Comparison of ENCODE assay signal across 1 mouse cellular context in genomic region chr1:161183677-161184076, GRCm38 (mm10).
A peak's percentile ranks its signal among the peaks of the same experiment; 100 is the strongest.
TF ChIP-seq lines count a peak whose summit lies in the region.

No protein-coding gene starts in this region.

TF ChIP-seq in CH12.LX, 34 proteins besides CTCF, POLR2A, EP300 and RAD21:
- TF ChIP-seq TBP (conservative IDR thresholded peaks at IDR 0.05; ENCODE audit: low read depth, low read length) (0 out of 2 replicates have a peak, but pooled peaks have one; percentile 52), SIN3A (IDR thresholded peaks at IDR 0.05; ENCODE audit: low read length) (no peak)
